Mouse (Mus musculus) midbrain, embryonic 11.5 days (tissue): ENCODE results near the gene Lmod2. TPM values are rescaled to one million over a fixed set of nuclear protein-coding genes. Genes with fewer than 3 reads are reported as not detected.

Experiments
- ATAC-seq: fragments of 200-750 bp; cut with Nextera tagmentation; 2 replicates; pipeline ENCODE4 v1.8.0; 2017; ENCODE audit warnings: moderate TSS enrichment, moderate library complexity; ENCODE audit not compliant: low FRiP score
- DNase-seq: peaks from one replicate; pipeline ENCODE4 v3.0.0; 2015; ENCODE audit warnings: low spot score; ENCODE audit errors: missing footprints
- H3K27ac ChIP-seq: fragments of 300-500 bp; sonication (generic); 2 replicates; pipeline ENCODE4 v1.5.1; 2014; ENCODE audit warnings: low read depth, low read length
- H3K27me3 ChIP-seq: fragments of 300-500 bp; sonication (generic); 2 replicates; pipeline ENCODE4 v1.6.1; 2014; ENCODE audit warnings: mild to moderate bottlenecking, low read length, moderate library complexity, mixed read lengths; ENCODE audit not compliant: control insufficient read depth, insufficient read depth
- H3K36me3 ChIP-seq: fragments of 300-500 bp; sonication (generic); 2 replicates; pipeline ENCODE4 v1.6.1; 2014; ENCODE audit warnings: mild to moderate bottlenecking, low read length, moderate library complexity, mixed read lengths; ENCODE audit not compliant: control insufficient read depth, insufficient read depth
- H3K4me1 ChIP-seq: fragments of 300-500 bp; sonication (generic); 2 replicates; pipeline ENCODE4 v1.6.1; 2014; ENCODE audit warnings: low read length; ENCODE audit not compliant: control insufficient read depth, insufficient read depth
- H3K4me2 ChIP-seq: fragments of 300-500 bp; sonication (generic); 2 replicates; pipeline ENCODE4 v1.6.1; 2014; ENCODE audit warnings: mild to moderate bottlenecking, moderate library complexity
- H3K4me3 ChIP-seq: fragments of 300-500 bp; sonication (generic); 2 replicates; pipeline ENCODE4 v1.5.1; 2014; ENCODE audit warnings: low read depth, low read length
- H3K9ac ChIP-seq: fragments of 300-500 bp; sonication (generic); 2 replicates; pipeline ENCODE4 v1.6.1; 2014; ENCODE audit warnings: low read length
- H3K9me3 ChIP-seq: fragments of 300-500 bp; sonication (generic); 2 replicates; pipeline ENCODE4 v1.6.1; 2016; ENCODE audit warnings: low read length; ENCODE audit not compliant: control insufficient read depth
- WGBS: fragments of 180-500 bp; shearing (Covaris S2); extraction: QIAGEN DNeasy Blood & Tissue Kit; methylation state at CpG from one replicate; pipeline ENCODE4 v1.1.7; 2014; 5-methylcytosine and 5-hydroxymethylcytosine counted together
- polyA plus RNA-seq: library from polyadenylated mRNA; unstranded; fragments of >200 nt; fragmentation: Nextera tagmentation; extraction: Ambion mirVana; gene quantifications from 2 replicates; pipeline ENCODE4 v1.2.1, GENCODE M21; 2014

The Lmod2 gene
- polyA plus RNA-seq, 1 experiment from 2014 or later, result not detected

DNA sequence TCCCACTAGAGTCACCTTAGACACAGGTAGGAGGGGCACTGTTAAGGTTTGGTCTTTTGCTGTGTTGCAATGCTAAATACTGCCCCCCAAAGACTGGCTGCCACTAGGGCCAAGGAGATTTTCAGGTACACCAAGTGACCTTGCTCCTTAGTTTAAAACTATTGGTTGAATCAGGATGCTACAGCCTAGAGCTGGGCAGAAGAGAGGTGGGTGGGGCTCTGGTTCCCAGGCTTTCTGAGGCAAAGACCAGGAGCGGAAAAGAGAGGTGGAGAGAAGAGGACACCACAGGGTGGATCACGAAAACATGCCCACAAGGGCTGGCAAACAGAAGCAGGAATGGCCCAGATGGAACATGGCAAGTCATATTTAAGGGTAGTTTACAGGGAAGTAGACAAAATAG, 44.6 kb downstream of the Lmod2 start:
- Histone ChIP-seq H3K4me1 (no peaks in the 10 kb centered on the region), H3K9ac (no peak overlapping the region), H3K4me3 (no peak overlapping the region), H3K27me3 (no peaks in the 10 kb centered on the region), H3K36me3 (no peaks in the 10 kb centered on the region), H3K27ac (no peak overlapping the region), H3K9me3 (no peaks in the 10 kb centered on the region), H3K4me2 (no peak overlapping the region)
- DNase-seq (peak; percentile 51), ATAC-seq (no peak)
- WGBS, result 94% methylated on average over 2 of the region's 2 CpGs

DNA sequence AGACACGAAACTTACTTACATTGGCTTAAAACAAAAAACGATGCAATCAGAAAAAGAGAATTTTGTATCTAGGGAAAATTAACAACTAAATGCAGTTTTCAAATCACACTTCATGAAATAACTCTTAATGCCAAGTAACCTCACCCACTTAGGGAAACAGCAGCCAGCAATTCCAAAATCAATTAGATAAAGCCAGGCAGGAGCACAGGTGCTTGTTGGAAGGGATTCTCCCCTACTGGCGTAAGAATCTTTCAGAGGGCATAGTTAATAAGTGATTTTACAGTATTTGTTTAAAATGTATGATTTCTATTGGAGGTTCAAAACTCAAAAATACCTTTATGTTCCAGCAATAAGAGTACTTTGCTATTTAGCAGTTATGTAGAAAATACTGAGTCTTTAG, 45.4 kb downstream of the Lmod2 start:
- DNase-seq (no peak), ATAC-seq (no peak)
- Histone ChIP-seq H3K9me3 (no peaks in the 10 kb centered on the region), H3K27ac (no peak overlapping the region), H3K9ac (no peak overlapping the region), H3K36me3 (no peaks in the 10 kb centered on the region), H3K4me3 (no peak overlapping the region), H3K4me1 (no peaks in the 10 kb centered on the region), H3K27me3 (no peaks in the 10 kb centered on the region), H3K4me2 (no peak overlapping the region)
- 95% methylated on average over 3 of the region's 3 CpGs for WGBS

DNA sequence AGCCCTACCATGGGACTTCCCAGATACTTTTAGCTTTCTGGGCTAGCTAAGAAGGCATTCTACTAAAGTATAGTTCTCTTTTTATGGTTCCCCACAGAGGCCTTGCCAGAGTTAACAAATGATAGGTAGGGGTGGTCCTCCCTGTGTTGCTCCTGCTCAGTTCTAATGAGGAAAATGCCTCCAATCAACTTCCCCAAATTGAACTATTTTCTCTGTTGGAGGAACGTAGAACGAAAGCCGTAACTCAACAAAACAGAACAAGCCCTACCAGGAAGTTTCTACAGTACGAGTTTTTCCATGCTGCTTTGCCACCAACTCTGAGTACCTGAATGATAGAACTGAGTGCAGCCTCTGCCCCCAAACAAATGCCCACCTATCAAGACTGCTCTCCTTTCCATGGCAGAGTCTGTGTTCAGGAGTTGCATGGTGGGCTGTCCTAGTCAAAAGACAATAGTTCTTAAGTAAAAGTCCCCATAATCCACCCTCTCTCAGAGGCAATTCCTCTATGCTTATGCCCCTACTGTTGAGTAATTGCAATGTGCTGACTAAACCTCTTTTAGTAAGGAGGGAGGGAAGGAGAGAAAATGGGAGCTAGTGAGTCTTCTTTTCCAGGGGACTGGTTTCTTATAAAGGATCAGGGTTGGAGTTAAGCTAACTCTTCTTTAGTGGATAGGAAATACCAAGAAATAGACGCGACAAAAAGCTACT, 47.9 kb downstream of the Lmod2 start:
- Histone ChIP-seq H3K27ac (no peak overlapping the region), H3K27me3 (no peaks in the 10 kb centered on the region), H3K9ac (no peak overlapping the region), H3K4me3 (no peak overlapping the region), H3K36me3 (no peaks in the 10 kb centered on the region), H3K9me3 (no peaks in the 10 kb centered on the region), H3K4me1 (no peaks in the 10 kb centered on the region), H3K4me2 (no peak overlapping the region)
- DNase-seq (no peak), ATAC-seq (no peak)
- 84% methylated on average over 6 of the region's 6 CpGs for WGBS

- Histone ChIP-seq H3K9me3 (no peaks in the 10 kb centered on the region), H3K36me3 (no peaks in the 10 kb centered on the region), H3K27me3 (no peaks in the 10 kb centered on the region), H3K4me1 (no peaks in the 10 kb centered on the region), H3K9ac (no peak overlapping the region), H3K27ac (no peak overlapping the region), H3K4me2 (no peak overlapping the region), H3K4me3 (no peak overlapping the region)
- 80% methylated on average over 4 of the region's 4 CpGs for WGBS
- no peak for DNase-seq
- ATAC-seq, result no peak
Measured at GRCm38 (mm10) chr6:24647103-24647691, 49.6 kb downstream of the Lmod2 start.

DNA sequence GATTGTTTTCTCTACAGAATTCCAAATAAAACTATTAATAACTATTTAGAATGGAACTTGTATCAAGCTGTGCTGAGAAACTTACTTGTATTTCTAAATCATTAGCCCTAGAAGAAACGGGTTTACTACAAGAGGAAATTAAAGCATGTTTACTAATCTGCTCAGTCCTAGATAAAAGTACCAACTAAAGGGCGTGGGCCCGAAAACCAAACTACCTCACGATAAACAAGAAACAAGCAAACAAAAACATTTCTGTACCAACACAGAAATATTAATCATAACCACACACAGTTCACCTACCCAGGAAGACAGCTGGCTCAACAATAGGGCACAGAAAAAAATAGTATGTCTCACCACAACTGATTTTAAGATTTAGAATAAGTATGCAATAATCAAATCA, 50.8 kb downstream of the Lmod2 start:
- Histone ChIP-seq H3K27ac (no peak overlapping the region), H3K9ac (no peak overlapping the region), H3K4me1 (no peaks in the 10 kb centered on the region), H3K27me3 (no peaks in the 10 kb centered on the region), H3K9me3 (no peaks in the 10 kb centered on the region), H3K36me3 (no peaks in the 10 kb centered on the region), H3K4me3 (no peak overlapping the region), H3K4me2 (no peak overlapping the region)
- ATAC-seq, result no peak
- WGBS, result 94% methylated on average over 4 of the region's 4 CpGs
- DNase-seq, result no peak

- no peaks in the 10 kb centered on the region for H3K27me3 ChIP-seq
- no peak overlapping the region for H3K9ac ChIP-seq
- H3K27ac ChIP-seq, result no peak overlapping the region
- H3K9me3 ChIP-seq, result no peaks in the 10 kb centered on the region
- DNase-seq (no peak), ATAC-seq (no peak)
- H3K4me1 ChIP-seq, result no peaks in the 10 kb centered on the region
- no peak overlapping the region for H3K4me3 ChIP-seq
- WGBS, result 85% methylated on average over 3 of the region's 3 CpGs
- no peaks in the 10 kb centered on the region for H3K36me3 ChIP-seq
- no peak overlapping the region for H3K4me2 ChIP-seq
Measured at GRCm38 (mm10) chr6:24650719-24651118, 53.2 kb downstream of the Lmod2 start.

DNA sequence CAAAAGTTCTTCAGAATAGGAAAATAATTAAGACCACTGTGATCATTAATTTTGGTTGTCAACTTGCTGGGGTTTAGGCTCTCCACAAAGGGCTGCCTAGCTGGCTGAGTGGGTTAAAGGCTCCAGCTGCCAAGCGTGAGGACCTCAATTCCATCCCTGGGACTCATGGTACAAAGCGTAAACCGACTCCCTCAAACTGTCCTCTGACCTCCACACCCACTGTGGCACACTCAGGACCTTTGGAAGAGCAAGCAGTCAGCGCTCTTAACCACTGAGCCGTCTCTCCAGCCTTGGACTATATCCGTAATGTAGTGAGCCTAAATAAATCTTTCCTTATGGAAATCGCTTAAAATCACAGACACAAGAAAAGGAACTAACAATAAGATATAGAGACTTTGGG, 54.0 kb downstream of the Lmod2 start:
- Histone ChIP-seq H3K4me3 (no peak overlapping the region), H3K9me3 (no peaks in the 10 kb centered on the region), H3K9ac (no peak overlapping the region), H3K4me2 (no peak overlapping the region), H3K27me3 (no peaks in the 10 kb centered on the region), H3K27ac (no peak overlapping the region), H3K36me3 (no peaks in the 10 kb centered on the region), H3K4me1 (no peaks in the 10 kb centered on the region)
- ATAC-seq (no peak), DNase-seq (no peak)
- WGBS, result 82% methylated on average over 7 of the region's 7 CpGs

Other genes starting within 250 kb of the Lmod2 start
- gene Iqub, start 82.7 kb upstream of the Lmod2 start, polyA plus RNA-seq, result 0.08 and 0.18 TPM in 2 replicates
- gene Ndufa5, start 69.7 kb upstream of the Lmod2 start, polyA plus RNA-seq, result 258 TPM in 2 replicates
- gene Asb15, start 69.6 kb upstream of the Lmod2 start, polyA plus RNA-seq, result not detected in 2 replicates
- 47.0 and 50.7 TPM in 2 replicates for gene Wasl, start 67.2 kb downstream of the Lmod2 start, polyA plus RNA-seq
- not detected in 2 replicates for gene Hyal6, start 135.5 kb downstream of the Lmod2 start, polyA plus RNA-seq
- not detected in 2 replicates for gene Hyal4, start 150.6 kb downstream of the Lmod2 start, polyA plus RNA-seq
- not detected in 2 replicates for gene Spam1, start 193.4 kb downstream of the Lmod2 start, polyA plus RNA-seq